Mouse (Mus musculus) heart, adult 2 months (tissue): ENCODE measurements at regions not wholly inside any gene's neighbourhood (a gene's known extent, or its start where the extent isn't known, plus 50 kb on each side); places are given as distances from the start of the nearest gene placed in this dataset.

ENCODE experiments used
- DNase-seq, 2 experiments: peaks; one replicate each; pipeline ENCODE4 v3.0.0; 2021
- H3K27ac ChIP-seq: fragments of 200-600 bp; 2 replicates; pipeline ENCODE4 v1.8.1; 2022
- H3K27me3 ChIP-seq: fragments of 200-500 bp; 2 replicates; pipeline ENCODE4 v1.6.1; 2012; ENCODE audit warnings: mild to moderate bottlenecking, low read length, inconsistent platforms, mixed read lengths; ENCODE audit not compliant: control insufficient read depth, insufficient read depth
- H3K36me3 ChIP-seq: fragments of 200-500 bp; 2 replicates; pipeline ENCODE4 v1.6.1; 2012; ENCODE audit warnings: low read length, inconsistent platforms; ENCODE audit not compliant: control insufficient read depth, insufficient read depth
- H3K4me1 ChIP-seq: fragments of 200-500 bp; 2 replicates; pipeline ENCODE4 v1.6.1; 2011; ENCODE audit warnings: low read length; ENCODE audit not compliant: control insufficient read depth, insufficient read depth
- H3K4me3 ChIP-seq: fragments of 200-600 bp; 2 replicates; pipeline ENCODE4 v1.8.1; 2022
- H3K79me2 ChIP-seq: fragments of 200-500 bp; replicated peaks from 2 replicates; pipeline ENCODE4 v1.6.1; 2012; ENCODE audit warnings: mild to moderate bottlenecking, inconsistent platforms, low read length, moderate library complexity, mixed read lengths; ENCODE audit not compliant: control insufficient read depth, insufficient read depth
- H3K9ac ChIP-seq: fragments of 200-500 bp; 2 replicates; pipeline ENCODE4 v1.6.1; 2012; ENCODE audit warnings: low read depth, mild to moderate bottlenecking, control low read depth, inconsistent platforms, low read length, mixed read lengths
- CTCF ChIP-seq: fragments of 200-600 bp; IDR thresholded peaks from 2 replicates; pipeline ENCODE4 v1.8.1; 2022; ENCODE audit warnings: antibody characterized with exemption, mild to moderate bottlenecking, moderate library complexity
- EP300 ChIP-seq: fragments of 200-500 bp; IDR thresholded peaks from 2 replicates; pipeline ENCODE4 v1.6.1; 2011; ENCODE audit warnings: low read depth, low read length, control low read depth; ENCODE audit not compliant: insufficient read depth
- POLR2A ChIP-seq: fragments of 200-500 bp; IDR thresholded peaks from 2 replicates; pipeline ENCODE4 v1.6.1; 2011; ENCODE audit warnings: mild to moderate bottlenecking, low read depth, low read length, control low read depth; ENCODE audit not compliant: insufficient read depth
- WGBS: fragments of 180-500 bp; shearing (Covaris S2); methylation state at CpG from one replicate; pipeline ENCODE4 v1.1.7; 2018; 5-methylcytosine and 5-hydroxymethylcytosine counted together
- intact Hi-C: fragments of 180-260 bp; cut with DNase I; formaldehyde crosslinking; loops from one replicate; pipeline ENCODE4 v1.15.1; 2025

DNA sequence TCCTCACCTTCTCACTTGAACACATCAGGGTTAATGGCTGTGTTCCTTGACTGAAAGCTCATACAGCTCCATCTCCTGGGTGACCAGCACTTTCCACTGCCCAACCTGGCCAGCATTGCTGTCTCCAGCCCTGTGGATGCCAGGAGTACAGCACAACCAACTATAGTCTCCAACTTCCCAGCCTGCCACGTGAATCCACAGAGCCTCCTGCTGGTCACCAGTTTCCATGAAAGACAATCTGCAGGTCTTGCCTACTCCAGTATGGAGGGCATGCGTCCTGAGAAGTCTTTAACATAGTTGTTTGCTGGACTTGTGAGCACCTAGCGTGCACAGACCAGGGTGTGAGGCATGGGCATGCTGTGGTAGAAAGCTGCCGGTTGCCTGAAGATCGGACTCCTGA, 138.6 kb upstream of the Agtr1b start:
- Histone ChIP-seq H3K27ac (no peak overlapping the region), H3K79me2 (no peaks in the 10 kb centered on the region), H3K4me1 (no peaks in the 10 kb centered on the region), H3K27me3 (no peaks in the 10 kb centered on the region), H3K9ac (no peak overlapping the region), H3K4me3 (no peak overlapping the region), H3K36me3 (no peaks in the 10 kb centered on the region)
- 87% methylated on average over 5 of the region's 5 CpGs for WGBS
- no peak for DNase-seq
- TF ChIP-seq EP300 (no peak), CTCF (no peak), POLR2A (no peak)
- intact Hi-C loops, result no loop called here
